Mouse (Mus musculus) telencephalon, adult 2 months (tissue): ENCODE measurements at regions not wholly inside any gene's neighbourhood (a gene's known extent, or its start where the extent isn't known, plus 50 kb on each side); places are given as distances from the start of the nearest gene placed in this dataset.
A peak's percentile ranks its signal among the peaks of the same experiment; 100 is the strongest.

Experiments
- DNase-seq: peaks from one replicate; pipeline ENCODE4 v3.0.0-alpha.2; 2011; ENCODE audit warnings: low read depth, low spot score

DNA sequence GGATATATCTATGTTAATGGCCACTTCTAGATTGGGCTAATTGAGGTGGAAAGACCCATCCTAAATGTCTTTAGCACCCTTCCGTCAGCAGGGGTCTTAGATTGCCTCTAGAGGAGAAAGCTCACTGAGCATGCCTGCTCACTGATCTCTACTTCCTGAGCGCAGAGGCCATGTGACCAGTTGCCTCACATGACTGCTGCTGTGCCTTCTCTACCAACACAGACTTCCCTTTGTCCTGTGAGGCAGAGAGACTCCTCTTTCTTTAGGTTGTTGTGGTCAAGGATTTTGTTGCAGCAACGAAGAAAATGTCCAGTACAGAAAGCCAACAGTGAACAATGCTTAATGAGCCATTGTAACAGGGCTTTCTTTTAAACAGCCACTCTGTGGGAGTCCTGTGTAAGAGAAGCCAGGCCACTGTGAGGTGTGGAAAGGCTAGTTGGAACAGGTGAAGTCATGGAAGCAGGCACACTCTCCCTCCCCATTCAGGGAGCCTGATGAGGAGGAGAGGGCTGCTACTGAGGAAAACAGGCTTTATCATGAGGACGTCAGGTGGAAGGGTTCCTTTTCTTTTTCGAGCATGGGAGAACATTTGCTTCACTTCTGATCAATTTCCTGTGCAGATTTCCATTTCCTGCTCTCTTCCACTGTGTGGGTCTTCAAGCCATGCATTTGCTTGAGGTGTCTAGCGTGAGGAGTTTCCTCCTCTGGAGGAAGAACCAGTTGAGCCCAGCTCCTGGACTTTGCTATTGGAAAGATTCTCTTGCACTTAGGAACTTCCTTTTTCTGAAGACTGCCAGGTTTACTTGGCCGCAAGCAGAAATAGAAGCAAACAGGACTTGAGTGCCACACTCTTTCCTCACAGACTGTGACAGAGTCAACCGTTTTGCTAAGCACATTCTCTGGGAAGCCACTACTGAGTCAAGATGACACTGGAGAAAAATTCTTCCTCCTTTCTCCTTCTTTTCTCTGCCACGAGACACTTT is 290.7 kb upstream of the Adgrl2 start:
- no peak for DNase-seq

DNA sequence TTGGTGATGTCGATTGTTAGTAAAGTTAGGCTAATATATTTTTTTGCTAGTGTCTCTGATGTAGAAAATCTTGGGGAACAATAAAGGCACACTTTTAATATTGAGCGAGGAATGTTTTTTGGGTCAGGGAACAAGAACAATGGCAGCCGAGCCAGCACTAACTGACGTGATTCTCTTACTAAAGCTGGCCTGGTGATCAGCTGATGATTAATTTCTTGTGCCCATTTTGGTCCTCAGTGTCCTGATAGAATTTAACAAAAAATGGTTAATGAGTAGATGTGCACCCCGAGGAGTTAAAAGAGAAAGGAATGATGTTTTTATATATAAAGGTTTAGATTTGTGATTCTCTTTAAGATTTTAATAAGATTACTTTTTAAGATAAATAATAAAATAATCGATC is 289.0 kb upstream of the Adgrl2 start:
- DNase-seq, result no peak

DNA sequence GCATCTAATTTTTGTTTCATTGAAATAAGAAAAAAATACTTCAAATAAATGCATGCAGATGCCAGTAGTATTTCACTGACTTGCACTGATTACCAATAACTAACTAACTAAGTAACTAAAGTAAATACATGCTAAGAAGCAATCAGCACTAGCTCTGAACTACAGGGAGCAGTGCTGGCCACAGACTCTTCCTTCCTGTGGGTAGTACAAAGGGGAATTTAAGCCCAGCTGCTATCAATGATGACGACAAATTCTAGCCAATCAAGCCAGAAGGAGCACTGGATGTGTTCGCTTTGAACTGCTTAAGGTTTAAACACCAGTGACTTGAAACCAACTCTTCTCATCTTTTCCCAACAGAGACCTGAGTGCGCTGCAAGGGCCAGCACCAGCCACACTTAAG is 287.5 kb upstream of the Adgrl2 start:
- no peak for DNase-seq

DNA sequence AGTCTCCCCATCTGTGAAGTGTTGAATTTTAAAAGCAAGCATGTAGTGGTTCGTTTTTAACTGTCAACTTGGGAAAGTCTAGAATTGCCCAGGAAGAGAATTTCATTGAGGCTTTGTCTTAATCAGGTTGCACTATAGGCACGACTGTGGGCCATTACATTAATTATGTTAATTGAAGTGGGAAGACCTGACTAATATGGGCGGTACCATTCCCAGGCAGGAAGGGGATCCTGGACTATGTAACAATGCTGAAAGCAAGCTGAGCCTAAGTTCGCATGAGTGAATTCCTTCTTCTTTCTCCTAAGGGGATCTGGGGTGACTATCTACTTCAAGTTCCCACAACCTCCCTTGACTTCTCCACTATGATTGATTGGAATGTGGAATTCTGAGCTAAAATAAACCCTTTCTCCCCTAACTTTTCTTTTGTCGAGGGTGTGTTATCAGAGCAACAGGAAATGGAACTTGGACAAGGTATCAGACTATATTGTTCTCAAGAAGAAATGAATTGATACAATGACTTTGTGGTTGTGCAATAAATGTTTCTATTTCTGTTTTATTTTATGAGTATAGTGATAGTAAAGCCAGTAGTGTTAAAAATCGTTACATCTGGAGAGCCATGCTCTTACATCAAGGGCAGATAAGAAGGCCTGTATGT is 285.2 kb upstream of the Adgrl2 start:
- DNase-seq, result no peak

DNA sequence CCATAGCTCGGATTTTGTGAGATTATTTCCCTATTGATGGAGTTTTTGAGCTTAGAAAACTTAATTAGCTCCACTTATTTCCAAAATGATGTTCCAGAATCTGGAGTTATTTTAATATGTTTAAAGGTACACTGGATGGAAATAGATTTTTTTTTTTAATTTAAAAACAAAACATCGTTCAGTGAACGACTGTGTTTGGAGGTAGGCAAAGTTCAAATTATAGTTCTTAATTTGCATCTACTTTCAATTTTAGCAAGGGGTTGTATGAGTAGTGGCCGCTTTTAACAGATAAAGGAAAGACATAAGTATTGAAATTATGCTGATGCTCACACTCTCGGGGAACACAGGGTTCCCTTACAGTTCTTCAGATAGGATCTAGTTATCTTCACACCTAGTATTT is 284.6 kb upstream of the Adgrl2 start:
- no peak for DNase-seq

DNA sequence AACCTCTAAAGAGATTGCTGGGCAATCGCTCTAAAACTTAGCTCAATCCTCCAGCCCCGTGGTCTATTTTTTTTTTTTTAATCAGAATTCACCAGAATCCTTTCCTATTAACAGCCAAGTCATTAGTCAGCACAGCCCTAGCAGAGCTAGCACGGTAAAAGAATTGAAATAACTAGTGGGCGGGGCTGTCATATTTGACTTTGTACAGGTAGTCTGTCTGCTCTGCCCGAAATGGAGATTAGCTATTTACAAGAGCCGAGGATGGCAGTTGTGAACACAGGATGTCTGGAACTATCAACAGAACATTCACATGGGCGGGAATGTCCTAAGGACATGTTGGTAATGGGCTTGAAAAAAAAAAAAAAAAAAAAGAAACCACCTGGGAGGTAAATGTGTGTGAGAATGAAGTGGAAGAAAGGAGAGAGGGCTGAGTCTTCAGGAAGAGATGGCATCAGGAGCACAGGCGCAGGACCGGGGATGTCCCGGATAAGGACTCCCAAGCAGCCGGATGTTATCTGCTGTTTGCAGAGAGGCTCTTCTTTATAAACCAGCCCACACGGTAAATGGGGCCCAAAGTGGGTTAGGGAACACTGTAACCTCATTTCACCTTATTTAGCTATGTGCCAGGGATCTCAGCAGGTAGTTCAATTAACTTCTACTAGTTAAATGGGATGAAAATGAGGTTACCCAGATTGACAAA is 283.8 kb upstream of the Adgrl2 start:
- DNase-seq, result no peak

DNA sequence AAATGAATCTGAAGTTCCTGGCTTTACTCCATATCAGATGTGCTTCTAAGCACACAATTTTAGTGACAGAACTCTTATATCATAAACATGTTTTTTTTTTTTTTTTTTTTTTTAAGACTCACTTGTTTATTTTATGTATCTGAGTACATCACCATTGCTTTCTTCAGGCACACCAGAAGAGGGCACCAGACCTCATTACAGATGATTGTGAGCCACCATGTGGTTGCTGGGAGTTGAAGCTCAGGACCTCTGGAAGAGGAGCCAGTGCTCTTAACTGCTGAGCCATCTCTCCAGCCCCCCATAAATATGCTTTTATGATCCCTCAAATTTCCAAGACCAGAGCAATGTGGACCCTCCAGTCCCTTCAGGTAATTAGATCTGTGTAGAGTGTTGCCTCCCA is 280.1 kb upstream of the Adgrl2 start:
- no peak for DNase-seq

DNA sequence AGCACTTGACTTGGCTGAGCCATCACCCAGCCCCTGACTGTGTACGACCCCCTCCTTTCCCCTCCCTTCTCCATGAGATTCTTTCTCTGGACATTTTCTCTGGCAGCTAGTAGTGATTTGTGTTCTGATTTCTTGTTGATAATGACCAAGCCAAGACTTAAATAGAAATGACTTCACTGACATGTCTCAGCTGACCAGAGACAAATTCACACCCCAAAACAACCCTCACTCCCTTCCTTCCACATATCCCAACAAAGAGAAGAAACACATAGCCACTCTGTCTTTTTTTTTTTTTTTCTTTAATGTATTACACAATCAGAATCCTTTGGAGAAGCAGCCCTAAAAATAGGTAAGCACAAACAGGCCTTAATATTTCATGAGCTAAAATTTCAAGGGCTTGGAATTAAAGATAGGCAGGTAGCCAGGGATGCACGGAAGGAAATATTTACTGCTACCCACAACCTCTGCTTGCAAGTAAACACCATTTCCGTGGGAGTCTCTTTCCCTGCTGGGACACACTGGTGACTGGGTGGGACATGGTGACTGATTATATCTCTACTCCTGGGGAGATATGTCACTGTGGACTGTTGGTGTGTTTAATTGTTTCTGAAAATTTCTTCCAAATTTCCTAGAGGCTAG is 272.1 kb upstream of the Adgrl2 start:
- no peak for DNase-seq

DNA sequence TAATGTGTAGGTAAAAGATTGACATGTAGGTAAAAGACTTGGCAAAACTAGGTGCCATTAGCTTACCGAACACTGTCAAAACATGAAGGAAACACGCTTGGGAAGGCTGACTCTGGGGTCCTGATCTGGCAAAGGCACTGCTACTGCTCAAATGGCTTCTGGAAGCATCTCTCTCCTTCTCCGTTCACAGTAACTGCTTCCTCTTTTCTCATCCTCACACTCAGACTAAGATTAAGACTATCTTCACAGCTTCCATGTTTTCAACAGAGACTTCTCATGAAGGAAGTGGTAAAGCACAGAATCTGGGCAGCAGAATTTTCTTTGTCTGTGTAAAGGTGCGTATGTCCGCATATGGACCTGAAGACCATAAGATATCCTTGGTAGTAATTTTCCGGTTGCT is 271.4 kb upstream of the Adgrl2 start:
- DNase-seq, result no peak

DNA sequence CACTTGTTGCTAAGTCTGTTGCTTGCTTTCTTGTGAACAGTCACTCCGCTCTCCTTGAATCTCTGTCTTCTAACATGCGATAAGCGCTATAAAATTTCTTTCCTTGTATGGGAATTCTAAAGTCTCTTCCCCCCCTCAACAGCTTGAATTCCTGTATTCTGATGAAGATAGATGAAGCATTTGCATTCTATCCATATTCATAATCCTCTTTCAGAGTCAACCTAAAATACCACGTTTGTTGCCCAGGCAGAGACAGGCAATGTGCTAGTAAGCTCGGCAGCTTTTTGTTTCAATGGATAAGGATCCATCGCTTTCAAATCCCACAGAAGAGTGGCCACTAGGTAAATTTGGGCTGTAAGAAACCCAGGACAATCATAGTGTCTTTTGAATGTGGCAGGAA is 268.5 kb upstream of the Adgrl2 start:
- peak; percentile 53 for DNase-seq

DNA sequence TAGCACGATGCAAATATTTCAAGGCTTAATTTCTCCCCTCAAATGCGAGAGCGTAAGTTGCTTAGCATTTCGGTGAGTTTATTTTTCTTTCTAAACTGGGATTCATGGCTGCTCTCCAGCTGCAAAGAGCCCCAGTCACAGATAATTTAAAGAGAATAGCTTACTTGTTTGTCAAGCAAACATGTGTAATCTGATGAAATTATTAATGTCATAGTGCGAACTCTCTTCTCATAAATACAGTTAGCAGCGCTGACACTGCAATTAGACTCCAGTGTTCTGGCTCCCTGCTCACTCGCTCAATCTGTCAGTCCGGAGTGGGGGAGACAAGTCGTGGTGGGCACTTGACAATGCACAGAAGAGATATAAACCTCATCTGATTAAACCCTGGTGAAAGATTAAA is 266.5 kb upstream of the Adgrl2 start:
- DNase-seq, result no peak

DNA sequence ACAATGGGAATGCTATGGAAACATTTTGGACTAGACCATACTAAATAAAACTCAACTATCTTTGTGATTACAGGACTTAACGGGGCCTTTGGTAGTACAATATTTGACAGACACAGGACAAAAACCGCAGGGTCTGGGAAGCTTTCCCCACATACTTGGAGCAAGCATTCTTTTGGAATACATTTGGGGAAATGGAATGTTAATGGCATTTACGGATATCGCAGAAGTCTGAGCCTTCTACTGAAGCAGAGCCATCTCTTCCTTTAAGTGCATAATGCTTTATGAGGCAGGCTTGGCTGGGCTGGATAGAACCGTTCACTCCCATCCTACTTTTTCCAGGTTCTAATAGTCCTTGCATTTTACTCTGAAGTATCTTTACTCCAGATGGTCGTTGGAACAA is 262.7 kb upstream of the Adgrl2 start:
- no peak for DNase-seq

DNA sequence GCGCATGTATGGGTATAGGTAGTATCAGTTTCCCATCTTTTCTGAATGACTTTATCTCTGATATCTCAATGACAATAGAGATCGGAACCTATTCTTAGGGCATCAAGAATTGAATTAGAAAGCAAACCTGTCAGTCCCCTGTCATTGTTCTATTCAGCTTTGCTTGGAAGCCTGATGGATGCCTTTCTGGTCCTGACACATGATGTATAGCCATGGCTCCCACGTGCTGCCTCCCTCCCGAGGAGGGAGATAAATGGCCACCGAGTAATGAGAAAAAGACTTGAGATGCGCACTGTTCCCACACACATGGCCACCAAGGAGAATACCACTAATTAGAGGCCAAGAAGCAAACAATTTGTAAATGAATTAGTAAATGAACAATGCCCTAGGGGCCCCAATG is 261.8 kb upstream of the Adgrl2 start:
- no peak for DNase-seq

DNA sequence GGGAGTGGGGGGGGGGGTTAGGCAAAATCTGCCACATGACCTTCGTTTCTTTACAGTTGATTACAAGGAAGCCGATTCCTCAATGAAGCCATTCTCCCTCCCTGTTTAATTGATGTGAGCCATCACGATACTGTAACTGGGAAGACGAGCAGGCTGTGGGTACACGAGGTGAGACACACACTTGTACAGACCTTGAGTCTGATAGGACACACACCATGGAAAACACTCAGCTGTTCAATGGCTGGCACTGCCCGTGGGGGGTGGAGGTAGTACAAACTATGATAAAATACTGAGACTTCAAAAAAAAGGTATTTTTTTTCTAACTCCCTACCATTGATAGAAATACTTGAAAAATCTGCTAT is 257.3 kb upstream of the Adgrl2 start:
- no peak for DNase-seq

DNA sequence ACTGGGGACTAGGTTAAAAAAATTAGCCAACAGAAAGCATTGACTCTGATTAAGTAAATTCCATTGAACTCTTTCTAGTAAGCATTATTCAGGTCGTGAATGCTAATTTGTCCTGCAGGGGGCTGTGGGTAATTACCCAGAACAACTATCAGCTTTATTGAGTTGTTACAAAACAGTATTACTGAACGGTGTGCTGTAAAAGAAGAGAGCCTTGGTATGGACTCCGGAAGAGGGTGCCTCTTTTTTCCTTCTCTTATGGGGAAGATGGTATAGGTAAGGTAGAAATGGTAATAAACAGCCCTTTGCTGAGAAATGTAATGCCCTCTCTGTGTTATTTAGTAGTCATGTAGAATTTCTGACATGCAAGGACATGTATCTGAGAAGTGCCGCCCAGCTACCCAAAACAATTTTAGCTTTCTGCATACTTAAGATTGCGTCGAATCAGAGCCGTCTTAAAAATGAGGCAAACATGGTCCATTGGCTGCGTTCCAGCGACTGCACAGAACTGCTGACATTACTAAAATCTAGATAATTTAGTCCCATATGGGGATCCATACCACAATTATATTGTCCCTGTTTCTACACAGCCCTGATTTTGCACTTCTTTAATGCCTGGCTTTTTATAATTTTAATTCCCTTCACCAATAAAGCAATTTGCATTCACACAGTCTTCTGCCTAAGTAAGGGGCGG is 256.7 kb upstream of the Adgrl2 start:
- no peak for DNase-seq

DNA sequence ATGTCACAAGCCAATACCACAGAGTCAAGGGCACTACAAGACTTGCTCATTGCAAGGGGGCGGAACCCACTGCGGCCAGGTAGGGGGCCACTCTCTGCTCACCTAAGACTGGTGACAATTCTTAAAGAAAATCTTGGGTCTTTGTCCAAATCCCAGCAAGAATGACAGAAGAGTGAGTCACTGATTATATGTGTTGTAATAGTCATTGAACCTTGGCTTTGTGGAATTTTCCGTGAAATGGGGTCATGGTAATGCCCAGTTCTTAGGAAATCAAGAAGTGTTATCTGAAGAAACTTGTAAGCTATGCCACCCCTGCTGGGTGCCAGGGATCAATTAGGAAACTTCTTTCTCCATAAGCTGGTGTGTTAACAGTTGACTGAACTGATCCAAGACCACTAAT is 249.3 kb upstream of the Adgrl2 start:
- no peak for DNase-seq

DNA sequence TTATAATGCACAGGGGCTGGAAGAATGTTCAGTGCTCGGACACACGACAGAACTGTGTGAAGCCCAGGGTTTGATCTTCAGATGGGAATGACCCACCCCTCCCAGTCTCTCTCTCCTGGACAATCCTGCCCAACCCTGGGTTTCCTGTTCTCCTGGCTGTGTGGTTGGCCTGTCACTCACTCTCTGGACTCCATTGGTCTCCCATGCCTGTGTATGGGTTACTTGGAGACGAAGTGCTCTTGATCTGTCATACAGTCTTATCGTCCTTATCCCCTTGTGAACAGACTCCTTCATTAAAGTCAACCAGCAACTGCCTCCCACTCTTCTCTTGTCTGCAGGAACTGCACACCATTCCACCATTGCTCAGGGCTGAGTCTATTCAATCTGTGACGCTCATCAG is 247.7 kb upstream of the Adgrl2 start:
- DNase-seq, result no peak

DNA sequence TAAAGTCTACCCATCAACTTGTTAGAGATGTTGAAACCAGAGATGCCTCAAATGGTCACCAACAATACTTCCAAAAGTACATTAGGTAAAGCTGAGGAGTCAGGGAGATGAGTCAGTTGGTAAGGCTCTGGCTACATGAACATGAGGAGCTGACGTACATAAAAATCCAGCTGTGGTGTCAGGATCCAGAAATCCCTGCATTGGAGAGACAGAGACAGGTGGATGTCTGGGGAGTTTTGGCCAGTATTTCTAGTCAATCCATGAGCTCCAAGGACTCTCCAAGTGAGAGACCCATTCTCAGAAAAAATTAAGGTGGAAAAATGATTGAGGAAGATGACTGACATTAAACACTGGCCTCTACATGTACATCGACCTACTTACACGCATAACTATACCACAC is 244.8 kb upstream of the Adgrl2 start:
- DNase-seq, result no peak

DNA sequence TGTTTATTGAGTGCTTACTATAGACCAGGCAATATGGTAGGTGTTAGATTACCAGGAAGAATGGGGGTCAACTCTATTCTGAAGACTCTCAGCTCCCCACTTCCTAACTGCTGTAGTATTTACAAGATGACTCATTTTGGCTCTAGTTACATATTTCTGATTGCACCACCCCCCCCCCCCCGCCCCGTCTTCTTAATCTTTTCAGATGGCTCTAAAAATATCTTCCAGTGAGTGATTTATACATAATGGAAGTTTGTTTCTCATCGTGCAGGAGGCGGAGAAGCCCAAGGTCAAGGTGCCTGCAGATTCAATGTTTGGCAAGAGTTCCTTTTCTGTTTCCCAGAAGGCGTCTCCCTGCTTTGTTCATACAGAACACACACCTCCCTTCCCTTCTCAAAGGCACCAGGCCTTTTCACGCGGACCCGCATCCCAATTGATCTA is 243.4 kb upstream of the Adgrl2 start:
- no peak for DNase-seq

DNA sequence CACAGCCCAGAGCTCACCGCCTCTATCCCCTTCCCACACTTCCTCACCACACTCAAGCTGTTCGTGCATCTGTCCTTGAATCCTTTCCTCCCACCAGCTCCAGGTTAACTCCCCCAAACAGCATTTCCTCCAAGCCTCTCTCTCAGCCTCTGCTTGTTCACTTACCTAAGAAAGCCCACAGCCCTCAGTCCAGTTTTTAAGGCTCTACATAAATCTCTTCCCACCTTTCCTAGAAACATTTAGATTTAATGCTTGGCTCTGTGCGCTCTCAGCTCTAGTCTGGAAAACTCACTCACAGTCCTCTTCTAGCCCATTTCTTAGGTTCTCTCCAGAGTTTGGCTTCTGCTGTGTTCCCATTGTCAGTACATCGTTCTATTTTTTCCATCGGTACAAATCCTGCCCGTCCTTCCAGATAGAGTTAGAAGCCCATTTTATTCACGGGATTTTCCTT is 242.9 kb upstream of the Adgrl2 start:
- peak; percentile 84 for DNase-seq

DNA sequence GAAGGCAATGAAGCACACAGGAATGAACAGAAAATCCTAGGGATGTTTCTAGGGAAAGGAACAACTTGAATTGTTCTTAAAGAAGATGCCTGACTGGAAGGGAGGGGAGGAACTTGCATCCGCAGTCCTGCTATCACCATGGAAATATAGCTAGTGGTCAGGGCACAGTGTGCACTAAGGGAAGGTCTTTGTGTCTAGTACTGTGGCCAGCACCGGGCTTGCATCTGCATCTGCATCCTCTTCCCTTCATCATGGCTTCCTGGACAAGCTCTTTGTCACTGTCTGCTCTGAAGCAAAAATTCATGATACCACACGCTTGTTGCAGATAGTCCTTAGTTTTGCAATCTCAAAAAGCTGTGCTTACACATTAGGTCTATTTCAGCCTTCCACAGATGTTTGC is 241.0 kb upstream of the Adgrl2 start:
- no peak for DNase-seq
